Mouse (Mus musculus): ENCODE data around the gene Snd1.

Snd1 gene

GRCm38 (mm10) chr6:28474839-28475238 is at the start of gene Snd1:
Gene Snd1, plus strand, starts transcription at chr6:28475139.
- CTCF ChIA-PET = interaction anchor here (0.5 to 0.6 kb wide), 2 partner anchors 10 to 797 kb away, joined by 3 to 4 read pairs; no protein-coding TSS in a partner anchor

- CTCF ChIA-PET = no interaction called here
These were observed 47.7 kb upstream of the Snd1 start, which contains the start of gene Fscn3 for GRCm38 (mm10) chr6:28427096-28427839. Gene Fscn3, plus strand, starts transcription at chr6:28427789.

- CTCF ChIA-PET = no interaction called here
These were observed 46.6 kb upstream of the Snd1 start, which contains the start of gene Gcc1 for GRCm38 (mm10) chr6:28428290-28428689. Gene Gcc1, minus strand, starts transcription at chr6:28428390.

- CTCF ChIA-PET = no interaction called here
These were observed 45.1 kb upstream of the Snd1 start for GRCm38 (mm10) chr6:28429870-28430269.

- CTCF ChIA-PET = no interaction called here
These were observed 44.0 kb upstream of the Snd1 start for GRCm38 (mm10) chr6:28430795-28431537.

GRCm38 (mm10) chr6:28431538-28431855 is 43.4 kb upstream of the Snd1 start:
- CTCF ChIA-PET = no interaction called here

- CTCF ChIA-PET = no interaction called here
These were observed 27.0 kb upstream of the Snd1 start for GRCm38 (mm10) chr6:28447937-28448336.

- CTCF ChIA-PET = no interaction called here
These were observed 25.7 kb upstream of the Snd1 start, which contains the start of gene Pax4 for GRCm38 (mm10) chr6:28449253-28449652. Gene Pax4, minus strand, starts transcription at chr6:28449353.

- CTCF ChIA-PET = no interaction called here
These were observed 24.5 kb upstream of the Snd1 start for GRCm38 (mm10) chr6:28450481-28450880.

- CTCF ChIA-PET = no interaction called here
These were observed 24.0 kb upstream of the Snd1 start for GRCm38 (mm10) chr6:28450977-28451376.

GRCm38 (mm10) chr6:28459221-28459668 is 15.7 kb upstream of the Snd1 start:
- CTCF ChIA-PET = no interaction called here

- CTCF ChIA-PET = interaction anchor here (1.6 kb wide), 1 partner anchor 39 kb away, joined by 6 read pairs; no protein-coding TSS in a partner anchor
These were observed 14.4 kb upstream of the Snd1 start for GRCm38 (mm10) chr6:28460534-28460933.

- CTCF ChIA-PET = no interaction called here
These were observed 10.3 kb upstream of the Snd1 start for GRCm38 (mm10) chr6:28464630-28465029.

- CTCF ChIA-PET = no interaction called here
These were observed 4.8 kb upstream of the Snd1 start for GRCm38 (mm10) chr6:28470017-28470602.

GRCm38 (mm10) chr6:28470621-28471020 is 4.3 kb upstream of the Snd1 start:
- CTCF ChIA-PET = no interaction called here

GRCm38 (mm10) chr6:28471284-28472035 is 3.5 kb upstream of the Snd1 start:
- CTCF ChIA-PET = no interaction called here

- CTCF ChIA-PET = no interaction called here
These were observed 728 bp upstream of the Snd1 start for GRCm38 (mm10) chr6:28474211-28474610.

GRCm38 (mm10) chr6:28479865-28480751 is 5.2 kb downstream of the Snd1 start:
- CTCF ChIA-PET = no interaction called here

GRCm38 (mm10) chr6:28480752-28481492 is 6.0 kb downstream of the Snd1 start:
- CTCF ChIA-PET = interaction anchor here (0.7 kb wide), 1 partner anchor 1231 kb away, joined by 3 read pairs; no protein-coding TSS in a partner anchor

GRCm38 (mm10) chr6:28482711-28483315 is 7.9 kb downstream of the Snd1 start:
- CTCF ChIA-PET = interaction anchor here (0.8 kb wide), 1 partner anchor 749 kb away, joined by 13 read pairs; no protein-coding TSS in a partner anchor
